Mouse (Mus musculus) lung, postnatal 25 days (tissue): ENCODE measurements around the gene 1700020D05Rik.
A peak's percentile ranks its signal among the peaks of the same experiment; 100 is the strongest.

ENCODE experiments used
- DNase-seq: peaks from one replicate; pipeline ENCODE4 v3.0.0; 2022; ENCODE audit warnings: low spot score

The 1700020D05Rik gene

DNA sequence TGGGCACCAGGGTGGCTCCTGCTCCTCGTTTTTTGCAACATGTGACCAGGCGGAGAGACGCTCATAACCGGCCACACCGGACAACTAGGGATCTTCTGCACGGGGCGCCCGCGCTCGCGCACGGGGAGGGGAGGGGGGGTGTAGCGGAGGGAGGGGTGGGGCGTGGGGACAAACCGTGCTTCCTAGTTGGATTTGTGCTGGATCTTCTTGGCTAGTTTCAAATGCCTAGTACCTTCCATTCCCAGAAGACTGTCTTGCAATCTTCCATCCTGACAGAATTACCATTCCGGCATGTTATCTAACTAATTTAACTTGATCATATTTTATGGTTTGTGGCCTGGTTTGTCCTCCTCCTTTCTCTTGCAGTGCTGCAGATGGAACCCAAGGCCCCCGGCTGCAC, at the start of gene 1700020D05Rik:
Gene 1700020D05Rik, minus strand, starts transcription at position 101 of the 400 bp plus-strand sequence.
- no peak for DNase-seq

DNA sequence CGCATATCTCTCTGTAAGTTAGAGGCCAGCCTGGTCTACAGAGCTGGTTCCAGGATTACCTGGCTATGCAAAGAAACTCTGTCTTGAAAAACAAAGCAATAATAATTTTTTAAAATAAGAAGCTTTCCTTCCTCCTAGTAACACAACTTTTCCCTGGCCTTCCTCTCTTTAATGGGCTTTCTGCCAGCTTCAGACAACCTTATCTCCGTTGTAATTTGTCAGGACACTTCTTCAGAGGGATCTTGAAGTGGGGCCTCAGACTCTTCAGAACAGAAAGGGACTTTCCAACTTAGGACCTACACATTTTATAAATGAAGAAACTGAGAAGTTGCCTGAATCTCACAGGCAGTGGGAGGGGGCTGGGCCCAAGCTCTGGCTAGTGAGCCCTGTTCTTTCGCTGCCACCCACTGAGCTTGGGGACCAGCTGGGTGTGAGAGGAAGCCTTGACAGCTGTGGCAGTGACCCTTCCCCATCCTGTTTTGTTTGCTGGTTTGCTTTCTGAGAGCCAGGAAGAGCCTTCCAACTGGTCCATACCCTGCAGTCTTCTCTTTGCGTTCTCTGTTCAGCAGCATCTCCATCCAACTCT, 44.0 kb upstream of the 1700020D05Rik start:
- no peak for DNase-seq

DNA sequence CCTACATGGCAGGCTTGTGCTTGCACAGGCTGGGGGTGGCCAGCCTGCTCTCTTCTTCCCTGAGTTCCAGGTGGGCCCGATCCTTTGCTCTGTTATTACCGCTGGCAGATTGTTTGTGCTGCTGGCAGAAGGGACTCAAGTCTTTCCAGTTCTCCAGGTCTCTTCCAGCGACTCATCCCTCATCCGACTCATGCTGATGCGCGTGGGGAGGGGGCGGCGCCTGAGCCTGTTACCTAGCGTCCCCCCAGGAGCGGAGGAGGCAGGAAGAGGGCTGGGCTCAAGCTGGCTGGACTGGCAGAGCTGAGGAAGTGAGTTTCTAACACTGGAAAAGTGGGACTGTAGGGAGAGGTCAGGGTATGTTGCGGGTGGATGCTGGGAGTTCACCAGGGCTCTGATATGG, 40.4 kb upstream of the 1700020D05Rik start:
- DNase-seq, result no peak

DNA sequence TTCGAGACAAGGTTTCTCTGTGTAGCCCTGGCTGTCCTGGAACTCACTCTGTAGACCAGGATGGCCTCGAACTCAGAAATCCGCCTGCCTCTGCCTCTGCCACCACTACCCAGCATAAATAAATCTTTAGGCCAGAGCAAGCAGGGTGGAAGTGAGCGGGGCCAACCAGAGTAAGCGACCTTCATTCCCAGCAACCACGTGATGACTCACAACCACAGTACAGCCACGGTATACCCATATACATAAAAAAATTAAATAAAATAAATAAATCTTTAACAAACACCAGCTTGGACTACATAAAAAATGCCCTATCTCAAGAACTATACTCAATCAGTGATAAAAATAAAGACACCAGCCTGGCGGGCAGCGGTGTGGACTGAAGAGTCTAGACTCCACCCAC, 39.8 kb upstream of the 1700020D05Rik start:
- DNase-seq, result no peak

GRCm38 (mm10) chr19:5538786-5539185, 35.2 kb upstream of the 1700020D05Rik start:
- no peak for DNase-seq

GRCm38 (mm10) chr19:5532520-5532919, 28.9 kb upstream of the 1700020D05Rik start:
- DNase-seq, result no peak

- DNase-seq, result no peak
Measured at GRCm38 (mm10) chr19:5530138-5530524, 26.5 kb upstream of the 1700020D05Rik start.

DNA sequence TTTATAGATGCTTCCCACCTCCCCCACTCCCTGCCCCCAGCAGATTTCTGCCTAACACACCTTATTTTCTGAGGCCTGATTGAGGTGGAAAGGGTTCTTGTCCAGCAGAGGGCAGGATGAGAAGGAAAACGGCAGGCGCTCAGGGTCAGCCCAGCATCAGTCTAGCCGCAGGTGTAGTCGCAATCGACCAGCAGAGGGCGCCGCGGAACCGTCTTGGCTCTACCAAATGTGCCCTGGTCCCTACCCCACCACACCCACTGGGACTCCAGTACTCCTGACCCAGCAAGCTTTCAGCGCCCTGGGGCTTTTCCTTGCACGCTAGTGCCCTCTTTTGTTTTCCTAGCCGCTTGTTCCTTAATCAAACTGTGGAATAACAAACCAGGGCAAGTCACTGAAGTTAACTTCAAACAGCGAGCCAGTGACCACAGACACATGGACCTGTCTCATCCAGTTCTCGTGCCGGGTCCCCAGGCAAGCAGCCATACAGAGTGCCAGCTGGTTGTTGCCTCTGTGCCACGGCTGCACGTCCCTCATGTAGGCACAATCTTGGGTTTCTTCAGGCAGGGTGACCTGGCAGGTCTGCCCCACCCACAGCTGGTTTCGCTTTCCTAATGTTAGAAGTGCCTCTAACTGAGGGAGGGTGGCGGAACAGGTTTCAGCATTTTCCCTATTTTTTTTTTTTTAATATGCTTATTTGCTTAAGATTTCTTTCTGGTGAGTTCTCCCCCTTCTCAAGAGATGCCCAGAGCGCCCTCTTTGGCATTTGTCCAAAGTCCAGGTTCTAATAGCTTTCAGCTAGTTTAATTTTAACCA, 25.9 kb upstream of the 1700020D05Rik start:
- peak; percentile 98 for DNase-seq

- DNase-seq, result no peak
Measured at GRCm38 (mm10) chr19:5525204-5525603, 21.6 kb upstream of the 1700020D05Rik start.

GRCm38 (mm10) chr19:5518721-5519120, 15.1 kb upstream of the 1700020D05Rik start:
- no peak for DNase-seq

- DNase-seq, result no peak
Measured at GRCm38 (mm10) chr19:5516906-5517505, 13.4 kb upstream of the 1700020D05Rik start.

DNA sequence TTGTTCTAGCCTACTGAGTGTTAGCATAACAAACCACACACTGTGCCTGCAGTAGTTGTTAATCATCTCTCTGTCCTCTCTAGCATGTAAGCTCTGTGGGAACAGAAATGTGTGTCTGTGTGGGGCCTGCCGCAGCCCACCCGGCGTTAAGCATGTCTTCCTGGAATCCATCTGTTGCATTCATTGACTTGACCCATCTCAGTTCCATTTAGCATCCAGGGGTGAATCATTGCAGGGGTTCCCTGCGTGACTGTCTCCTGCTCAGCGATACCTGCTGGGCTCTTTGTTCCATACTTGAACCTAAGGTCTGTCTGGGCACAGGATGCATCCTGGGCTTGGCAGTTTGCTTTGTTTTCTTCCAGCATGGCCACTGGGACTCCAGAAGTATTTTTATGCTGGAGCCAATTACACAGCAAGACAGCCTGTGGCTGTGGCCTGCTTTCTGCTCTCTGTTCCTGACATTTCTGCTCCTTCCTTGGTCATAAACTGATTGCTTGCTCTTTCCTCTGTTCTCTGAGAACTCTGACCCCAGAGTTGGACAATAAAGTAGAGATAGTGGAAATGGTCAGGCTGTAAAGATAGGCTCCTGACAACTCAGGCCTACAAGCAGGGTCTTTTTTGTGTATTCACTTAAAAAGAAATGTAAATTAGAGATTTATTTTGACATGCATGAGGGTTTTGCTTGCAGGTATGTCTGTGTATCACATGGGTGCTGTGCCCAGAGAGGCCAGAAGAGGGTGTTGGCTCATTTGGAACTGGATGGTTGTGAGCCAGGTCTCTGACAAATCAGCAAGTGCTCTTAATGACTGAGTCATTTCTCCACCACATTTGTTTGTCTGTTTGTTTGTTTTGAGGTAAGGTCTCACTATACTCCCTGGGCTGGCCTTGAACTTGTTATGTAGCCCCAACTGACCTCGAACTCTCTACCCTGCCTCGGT, 12.5 kb upstream of the 1700020D05Rik start:
- no peak for DNase-seq

- DNase-seq, result no peak
Measured at GRCm38 (mm10) chr19:5513005-5513349, 9.4 kb upstream of the 1700020D05Rik start.

DNA sequence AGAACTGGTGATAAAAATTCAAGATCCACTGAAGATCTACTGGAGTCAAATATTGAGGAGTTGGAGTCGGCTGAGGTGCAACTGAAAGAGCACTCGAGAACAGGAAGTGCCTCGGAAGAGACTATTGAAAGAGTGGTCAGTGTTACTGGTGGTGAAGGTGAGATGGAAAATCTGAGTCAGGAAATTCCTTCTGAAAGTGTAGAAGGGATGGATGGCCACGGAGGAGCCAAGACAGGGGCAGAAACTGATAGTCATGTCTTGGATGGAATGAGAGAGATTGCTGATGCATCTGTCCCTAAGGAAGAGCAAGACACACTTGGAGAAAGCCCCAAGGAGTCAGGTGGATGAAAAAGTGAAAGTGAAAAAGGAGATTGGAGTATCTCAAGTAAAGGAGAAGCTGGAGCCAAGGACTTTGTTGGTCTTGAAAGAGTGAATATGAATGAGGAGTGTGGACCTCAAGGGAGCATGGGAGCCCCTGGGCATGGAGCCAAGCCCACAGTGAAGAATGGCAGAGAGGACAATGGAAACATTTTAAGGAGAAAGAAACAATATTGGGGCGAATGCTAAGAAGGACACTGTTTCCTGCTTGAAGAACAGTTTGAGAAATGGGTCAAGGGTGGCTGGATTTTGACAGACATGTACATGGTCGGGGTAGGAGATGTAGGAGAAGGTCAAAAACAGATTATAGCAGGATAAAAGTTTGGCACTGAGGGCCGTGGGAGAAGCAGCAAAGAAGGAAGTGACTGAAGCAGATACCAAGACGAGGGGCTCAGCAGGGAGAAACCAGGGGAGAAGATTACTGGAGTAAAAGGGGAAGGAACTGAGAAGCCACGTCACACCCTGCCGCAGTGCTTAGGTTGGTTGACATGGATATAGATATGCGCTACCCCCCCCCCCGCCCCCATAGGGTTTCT, 8.8 kb upstream of the 1700020D05Rik start:
- no peak for DNase-seq

GRCm38 (mm10) chr19:5511074-5511632, 7.6 kb upstream of the 1700020D05Rik start:
- no peak for DNase-seq

GRCm38 (mm10) chr19:5510031-5511026, 6.7 kb upstream of the 1700020D05Rik start, which contains the start of gene Snx32:
TSS of gene Snx32 (minus strand) at chr19:5510538.
- peak; percentile 99 for DNase-seq

DNA sequence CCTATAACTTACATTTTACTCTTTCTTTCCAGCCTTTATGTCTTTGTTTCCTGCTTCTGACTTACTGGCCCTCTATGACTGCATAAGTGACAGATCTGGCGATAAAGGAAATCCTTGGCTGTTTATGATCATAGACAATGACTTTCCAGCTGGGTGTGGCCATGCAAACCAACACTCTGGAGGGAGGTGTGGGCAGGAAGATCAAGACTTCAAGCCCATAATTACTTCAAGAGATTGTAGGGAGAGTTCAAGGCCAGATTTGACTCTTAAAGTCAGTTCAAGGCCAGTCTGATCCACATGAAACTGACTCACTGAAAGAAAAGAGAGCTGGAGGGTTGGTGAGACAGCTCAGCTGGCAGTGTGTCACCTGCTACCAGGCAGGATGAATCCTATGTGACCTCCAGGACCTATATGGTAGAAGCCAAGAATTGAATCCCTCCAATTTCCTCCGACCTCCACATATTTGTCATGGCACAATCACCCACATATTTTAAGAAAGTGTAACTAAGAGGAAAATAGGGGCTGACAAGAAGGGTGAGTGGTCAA, 3.2 kb downstream of the 1700020D05Rik start:
- DNase-seq, result no peak

DNA sequence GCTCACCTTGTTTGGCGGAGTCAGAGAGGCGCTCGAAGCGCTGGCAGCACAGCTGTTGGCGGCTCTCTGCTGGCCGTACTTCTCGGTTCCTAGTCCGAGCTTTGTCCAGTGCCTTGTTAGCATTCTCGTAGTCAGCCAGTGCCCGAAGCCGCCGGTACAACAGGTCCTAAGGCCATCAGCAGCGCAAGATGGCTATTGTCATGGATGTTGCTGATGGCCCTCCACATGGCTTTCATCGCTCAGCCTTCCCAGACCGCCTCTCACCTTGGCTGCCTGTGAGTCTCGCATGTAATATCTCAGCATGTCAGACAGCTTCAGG, 7.6 kb downstream of the 1700020D05Rik start:
- no peak for DNase-seq

DNA sequence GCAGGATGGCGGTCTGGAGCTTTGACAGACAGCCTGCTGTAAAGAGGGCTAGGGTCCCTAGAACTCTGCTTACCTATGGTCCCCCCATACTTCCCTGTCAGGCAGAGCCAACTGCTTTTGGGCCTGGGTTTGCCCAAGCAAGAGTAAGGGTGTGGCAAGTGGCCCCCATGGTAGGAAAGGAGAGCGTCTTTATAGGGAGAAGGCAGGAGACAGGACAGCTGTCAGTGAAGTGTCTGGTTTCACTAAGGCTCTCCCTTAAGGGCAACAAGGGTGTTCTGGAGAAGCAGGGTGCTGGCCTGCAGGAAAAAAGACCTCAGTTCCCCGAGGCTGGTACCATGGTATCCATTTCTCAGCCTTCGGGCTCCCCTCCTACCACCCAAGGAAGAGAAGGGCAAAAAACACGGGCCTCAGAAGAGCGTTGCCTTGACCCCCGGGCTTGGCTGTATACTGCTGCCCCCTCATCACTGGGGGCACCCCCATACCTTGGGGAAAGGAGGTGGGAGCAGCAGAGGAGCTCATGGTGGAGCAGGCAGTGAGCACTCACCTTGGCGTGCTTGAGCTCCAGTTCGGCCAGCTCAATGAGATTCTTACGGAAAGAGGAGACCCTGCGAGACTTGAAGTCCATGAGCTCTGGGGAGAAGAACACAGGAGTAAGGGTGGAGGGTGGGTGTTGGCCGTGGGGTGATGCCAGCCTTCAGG, 8.1 kb downstream of the 1700020D05Rik start:
- no peak for DNase-seq
